Mouse (Mus musculus): Measurements from ENCODE around the gene Aldh3b3. TPM values are rescaled to one million over a fixed set of nuclear protein-coding genes. Genes with fewer than 3 reads are reported as not detected.

Gene Aldh3b3
- polyA plus RNA-seq, 1 experiment = 1.2 TPM

DNA sequence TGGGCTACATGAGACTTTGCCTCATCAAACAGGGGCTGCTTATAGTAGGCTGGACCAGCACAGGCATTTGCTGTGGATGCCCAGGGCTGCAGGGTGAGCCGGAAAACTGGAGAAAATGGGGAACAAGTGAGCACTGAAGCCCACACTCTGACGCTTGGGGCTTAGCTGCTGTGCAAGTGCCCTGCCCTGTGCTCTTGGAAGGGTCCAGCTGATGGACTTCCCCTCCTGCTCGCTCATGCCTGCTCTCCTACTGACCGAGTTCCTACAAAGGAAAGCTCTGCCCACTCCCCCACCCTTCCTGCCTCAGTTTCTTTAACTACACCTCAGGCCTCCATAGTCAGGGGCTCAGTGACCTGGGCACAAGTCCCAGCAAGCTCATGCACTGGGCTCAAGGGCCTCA lies 30.5 kb upstream of the Aldh3b3 start:
- TF ChIP-seq MYOD1 (IDR thresholded peaks at IDR 0.05; ENCODE audit: control insufficient read depth in 1 of 3, insufficient read length in 2 of 3, low read depth in 2 of 3) (no peak), USF1 (IDR thresholded peaks at IDR 0.05; ENCODE audit: low read depth) (no peak), POLR2AphosphoS2 (IDR thresholded peaks at IDR 0.05; ENCODE audit: insufficient read length, low read depth) (no peak), TCF3 (IDR thresholded peaks at IDR 0.05; ENCODE audit: insufficient read length, low read depth) (no peak), MAX (IDR thresholded peaks at IDR 0.05; ENCODE audit: low read depth) (no peak), SRF (IDR thresholded peaks at IDR 0.05; ENCODE audit: control insufficient read depth, insufficient read length, low read depth) (no peak), TCF12 (IDR thresholded peaks at IDR 0.05; ENCODE audit: insufficient read depth, poor library complexity, severe bottlenecking) (no peak), POLR2A (IDR thresholded peaks at IDR 0.05; ENCODE audit: insufficient read length, low read depth) (no peak)
- Histone ChIP-seq H3K79me2 (ENCODE audit: control insufficient read depth, insufficient read depth) (no peaks in the 10 kb centered on the region), H3K36me3 (ENCODE audit: control insufficient read depth, insufficient read depth) (no peaks in the 10 kb centered on the region)

DNA sequence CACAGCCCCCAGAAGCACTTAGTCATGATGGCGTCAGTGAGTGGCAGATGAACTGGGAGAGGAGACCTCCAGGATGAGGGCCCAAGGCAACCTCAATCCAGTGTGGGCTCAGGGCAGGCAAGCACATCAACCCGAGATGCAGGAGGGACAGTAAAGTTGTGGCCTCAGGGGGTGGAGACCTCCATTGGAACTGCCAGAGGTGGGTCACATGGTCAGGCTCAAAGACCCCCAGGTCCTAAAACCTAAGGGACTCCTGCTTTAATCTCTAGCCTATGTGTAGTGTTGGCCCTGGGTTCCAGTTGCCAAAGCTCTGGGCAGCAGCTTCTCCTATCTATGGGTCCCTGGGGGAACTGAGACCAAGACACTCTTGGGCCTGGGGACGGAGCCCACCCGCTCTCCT lies 29.7 kb upstream of the Aldh3b3 start:
- H3ac ChIP-seq (ENCODE audit: control insufficient read depth, insufficient read length) = no peak overlapping the region

More for the DNA sequence above, 30.5 kb upstream of the Aldh3b3 start:
- Histone ChIP-seq H3K4me2 (ENCODE audit: low read depth) (no peak overlapping the region), H3K4me3 (no peak overlapping the region), H3ac (ENCODE audit: control insufficient read depth, insufficient read length) (no peak overlapping the region), H3K27me3 (ENCODE audit: control insufficient read depth, insufficient read depth, insufficient read length) (no peaks in the 10 kb centered on the region)

DNA sequence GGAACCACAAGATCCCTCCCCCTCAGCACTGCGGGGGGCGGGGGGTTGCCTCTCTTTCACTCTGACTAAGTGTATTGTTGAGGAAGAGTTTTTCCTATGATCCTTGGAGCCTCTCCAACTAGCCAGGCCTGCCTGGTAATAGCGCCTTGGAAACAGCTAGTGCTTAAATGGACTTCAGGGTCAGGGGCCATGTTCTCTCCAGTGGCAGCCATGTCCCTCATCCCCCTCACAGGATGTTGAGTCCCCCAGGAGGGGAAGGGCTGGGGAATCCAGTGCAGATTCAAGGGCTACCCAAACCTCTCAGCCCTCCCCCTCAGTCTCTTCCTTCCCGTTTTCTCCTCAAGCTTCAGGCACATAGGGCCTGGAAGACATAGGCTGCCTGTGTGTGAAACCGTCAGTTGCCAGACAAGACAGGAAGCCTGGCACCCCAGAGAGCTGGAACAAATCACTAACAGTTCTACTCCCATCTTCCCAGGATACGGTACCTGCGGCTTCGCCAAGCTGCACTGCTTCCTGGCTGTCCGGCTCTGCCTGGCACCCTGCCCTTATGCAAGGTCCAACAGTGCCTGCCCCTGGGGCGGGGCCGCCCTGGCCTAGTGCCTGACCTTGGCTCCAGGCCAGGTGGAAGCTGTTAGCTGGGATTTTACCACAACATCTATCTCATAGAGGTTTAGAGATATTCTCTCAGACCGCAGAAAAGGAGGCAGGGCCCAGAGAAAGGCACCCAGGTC lies 29.1 kb upstream of the Aldh3b3 start, which contains the start of gene Aldh3b1:
Gene Aldh3b1, minus strand, starts transcription at position 598 of the 731 bp plus-strand sequence.
- TF ChIP-seq REST (IDR thresholded peaks at IDR 0.05; ENCODE audit: insufficient read depth, insufficient read length) (no peak), MYOG (IDR thresholded peaks at IDR 0.05; ENCODE audit: control insufficient read depth in 1 of 3, insufficient read depth in 1 of 3, insufficient read length in 2 of 3, low read depth in 2 of 3) (peak in 1 of 3 experiments; percentile 51), USF1 (IDR thresholded peaks at IDR 0.05; ENCODE audit: low read depth) (no peak), POLR2AphosphoS2 (IDR thresholded peaks at IDR 0.05; ENCODE audit: insufficient read length, low read depth) (peak; percentile 29), MYOD1 (IDR thresholded peaks at IDR 0.05; ENCODE audit: control insufficient read depth in 1 of 3, insufficient read length in 2 of 3, low read depth in 2 of 3) (peak in 1 of 3 experiments; percentile 23), CEBPB (IDR thresholded peaks at IDR 0.05; ENCODE audit: insufficient read depth, poor library complexity, severe bottlenecking) (no peak)
- Histone ChIP-seq H3K36me3 (ENCODE audit: control insufficient read depth, insufficient read depth) (no peaks in the 10 kb centered on the region), H3K4me3 (peak within 1 kb of the TSS; percentile 15), H3K27me3 (ENCODE audit: control insufficient read depth, insufficient read depth, insufficient read length) (no peaks in the 10 kb centered on the region), H3ac (ENCODE audit: control insufficient read depth, insufficient read length) (no peak within 1 kb of the TSS), H3K79me2 (ENCODE audit: control insufficient read depth, insufficient read depth) (no peaks in the 10 kb centered on the region), H3K4me2 (ENCODE audit: low read depth) (peak within 1 kb of the TSS; percentile 56)

More for the DNA sequence above, 29.7 kb upstream of the Aldh3b3 start:
- H3K4me2 ChIP-seq (ENCODE audit: low read depth) = peak overlapping the region; percentile 56
- peak overlapping the region; percentile 15 for H3K4me3 ChIP-seq
- TF ChIP-seq TCF12 (IDR thresholded peaks at IDR 0.05; ENCODE audit: insufficient read depth, poor library complexity, severe bottlenecking) (no peak), E2F4 (IDR thresholded peaks at IDR 0.05; ENCODE audit: insufficient read depth) (no peak), POLR2A (IDR thresholded peaks at IDR 0.05; ENCODE audit: insufficient read length, low read depth) (no peak), USF1 (IDR thresholded peaks at IDR 0.05; ENCODE audit: low read depth) (no peak), REST (IDR thresholded peaks at IDR 0.05; ENCODE audit: insufficient read depth, insufficient read length) (no peak), SRF (IDR thresholded peaks at IDR 0.05; ENCODE audit: control insufficient read depth, insufficient read length, low read depth) (no peak), MAX (IDR thresholded peaks at IDR 0.05; ENCODE audit: low read depth) (no peak), CEBPB (IDR thresholded peaks at IDR 0.05; ENCODE audit: insufficient read depth, poor library complexity, severe bottlenecking) (no peak), MYOD1 (IDR thresholded peaks at IDR 0.05; ENCODE audit: control insufficient read depth in 1 of 3, insufficient read length in 2 of 3, low read depth in 2 of 3) (no peak), TCF3 (IDR thresholded peaks at IDR 0.05; ENCODE audit: insufficient read length, low read depth) (no peak), MYOG (IDR thresholded peaks at IDR 0.05; ENCODE audit: control insufficient read depth in 1 of 3, insufficient read depth in 1 of 3, insufficient read length in 2 of 3, low read depth in 2 of 3) (no peak), POLR2AphosphoS2 (IDR thresholded peaks at IDR 0.05; ENCODE audit: insufficient read length, low read depth) (no peak)
- H3K36me3 ChIP-seq (ENCODE audit: control insufficient read depth, insufficient read depth) = no peaks in the 10 kb centered on the region
- H3K79me2 ChIP-seq (ENCODE audit: control insufficient read depth, insufficient read depth) = no peaks in the 10 kb centered on the region
- H3K27me3 ChIP-seq (ENCODE audit: control insufficient read depth, insufficient read depth, insufficient read length) = no peaks in the 10 kb centered on the region

DNA sequence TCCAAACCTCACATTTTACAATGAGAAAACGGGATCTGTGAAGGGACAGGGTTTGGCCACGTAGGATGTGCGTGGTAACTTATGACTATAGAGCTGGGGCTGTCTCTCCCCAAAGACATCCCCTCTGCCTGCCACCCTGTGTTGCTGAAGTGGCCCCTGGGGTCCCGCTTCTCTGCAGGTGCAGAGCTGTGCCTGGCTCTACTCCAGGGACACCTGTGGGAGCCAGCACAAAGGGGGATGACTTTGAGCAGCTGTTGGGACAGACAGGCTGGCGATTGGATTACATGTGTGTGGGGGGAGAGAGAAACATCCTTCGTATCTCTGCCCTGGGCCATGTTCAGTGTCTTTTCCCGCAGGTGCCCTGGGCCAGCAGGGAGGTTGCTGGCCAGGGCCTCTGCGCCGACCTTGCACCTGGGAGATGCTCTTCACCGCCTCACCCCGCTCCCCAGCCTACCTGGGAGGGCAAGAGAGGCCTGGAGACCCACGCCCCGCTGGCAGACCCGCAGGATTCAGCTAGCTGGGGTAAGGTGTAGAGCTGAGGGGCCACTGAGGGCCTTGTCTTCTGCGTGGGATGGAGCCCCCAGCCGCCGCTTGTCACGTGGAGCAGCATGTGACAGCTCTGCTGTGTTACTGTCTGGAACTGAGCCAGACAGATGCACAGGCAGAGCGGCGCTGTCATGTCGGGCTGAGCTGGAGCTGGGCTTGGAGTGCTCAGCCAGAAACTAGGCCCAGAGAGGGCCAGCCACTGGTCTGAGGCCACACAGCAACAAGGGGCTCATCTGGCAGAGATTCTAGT lies 28.0 kb upstream of the Aldh3b3 start:
- peak overlapping the region; percentile 56 for H3K4me2 ChIP-seq (ENCODE audit: low read depth)
- H3K4me3 ChIP-seq = no peak overlapping the region
- no peak overlapping the region for H3ac ChIP-seq (ENCODE audit: control insufficient read depth, insufficient read length)
- no peaks in the 10 kb centered on the region for H3K27me3 ChIP-seq (ENCODE audit: control insufficient read depth, insufficient read depth, insufficient read length)
- no peaks in the 10 kb centered on the region for H3K36me3 ChIP-seq (ENCODE audit: control insufficient read depth, insufficient read depth)
- TF ChIP-seq MYOD1 (IDR thresholded peaks at IDR 0.05; ENCODE audit: control insufficient read depth in 1 of 3, insufficient read length in 2 of 3, low read depth in 2 of 3) = peak in 2 of 3 experiments; percentile 55 to 75
- peak in 1 of 3 experiments; percentile 58 for TF ChIP-seq MYOG (IDR thresholded peaks at IDR 0.05; ENCODE audit: control insufficient read depth in 1 of 3, insufficient read depth in 1 of 3, insufficient read length in 2 of 3, low read depth in 2 of 3)
- no peak for TF ChIP-seq REST (IDR thresholded peaks at IDR 0.05; ENCODE audit: insufficient read depth, insufficient read length)
- no peak for TF ChIP-seq MAX (IDR thresholded peaks at IDR 0.05; ENCODE audit: low read depth)
- TF ChIP-seq POLR2A (IDR thresholded peaks at IDR 0.05; ENCODE audit: insufficient read length, low read depth) = no peak
- no peaks in the 10 kb centered on the region for H3K79me2 ChIP-seq (ENCODE audit: control insufficient read depth, insufficient read depth)

Data from myocyte (in vitro differentiated cells).